Mouse (Mus musculus) 3134 (cell line): ENCODE data around the gene Acbd5.
A peak's percentile ranks its signal among the peaks of the same experiment; 100 is the strongest.
"Not testable (repeated sequence)": the region's sequence is repeated elsewhere in the genome, so short reads cannot be mapped to it uniquely, and the experiment has no call there.

Experiments
- DNase-seq: peaks from one replicate; pipeline ENCODE4 v3.0.0-alpha.2; 2011; ENCODE audit warnings: low spot score; ENCODE audit not compliant: insufficient read length; ENCODE audit errors: extremely low read depth

Acbd5 gene

DNA sequence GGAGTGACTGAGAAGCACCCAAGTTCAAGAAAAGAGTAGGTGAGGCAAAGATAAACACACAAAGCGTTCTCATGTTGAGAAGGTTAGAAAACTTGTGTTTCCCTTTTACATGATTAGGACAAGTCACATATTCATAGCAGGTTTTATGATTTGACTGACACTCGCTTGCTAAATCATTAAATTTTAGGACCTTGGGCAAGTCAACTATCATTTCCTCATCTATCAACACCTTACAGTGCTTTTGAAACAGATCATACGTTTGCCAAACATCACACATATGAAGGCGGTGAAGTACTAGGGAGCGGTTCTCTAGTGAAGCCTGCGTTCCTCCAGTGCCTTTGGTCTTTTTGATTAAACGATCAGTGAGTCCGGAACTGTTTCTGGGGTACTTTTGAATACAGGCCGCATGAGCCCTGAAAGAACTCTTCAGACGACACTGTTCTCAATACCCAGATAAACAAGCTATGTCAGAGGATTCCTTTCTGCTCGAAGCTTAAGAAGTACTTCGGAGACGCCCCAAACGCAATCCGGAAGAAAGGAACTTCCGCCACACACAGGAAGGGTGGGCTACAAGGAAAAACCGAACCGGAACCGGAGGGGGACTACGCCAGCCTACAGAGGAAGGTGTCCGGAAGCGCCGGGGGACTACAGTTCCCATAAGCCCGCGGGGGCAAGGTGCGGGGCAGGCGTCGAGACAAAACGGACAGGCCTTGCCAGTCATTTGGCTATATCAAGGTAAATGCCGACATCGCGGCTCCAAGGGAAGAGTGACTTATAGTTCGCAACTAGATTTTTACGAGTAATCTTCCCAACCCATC is at the start of gene Acbd5:
Gene Acbd5 (plus strand): TSS at position 616 of the 818 bp plus-strand sequence.
- peak; percentile 91 for DNase-seq

- no peak for DNase-seq
Observed at GRCm38 (mm10) chr2:23019170-23019569, 48.8 kb upstream of the Acbd5 start.

DNA sequence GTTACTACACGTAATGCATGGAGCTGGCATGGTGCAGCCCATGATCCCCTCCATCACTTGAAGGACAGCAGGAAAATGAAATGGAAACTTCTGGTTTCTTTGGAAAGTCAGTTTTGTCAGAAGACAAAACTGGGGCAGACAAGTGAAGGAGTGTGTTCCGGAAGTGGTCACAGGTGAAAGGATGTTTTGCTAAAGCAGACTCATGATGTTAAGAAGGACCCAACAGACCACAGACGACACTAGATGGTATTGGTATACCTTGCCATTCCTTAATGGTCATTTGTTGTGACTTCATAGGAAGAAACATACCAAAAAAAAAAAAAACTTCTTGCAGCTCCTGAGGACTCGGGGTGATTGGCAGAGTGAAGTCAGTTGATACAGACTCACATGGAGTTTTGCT is 46.6 kb upstream of the Acbd5 start:
- DNase-seq = no peak

DNA sequence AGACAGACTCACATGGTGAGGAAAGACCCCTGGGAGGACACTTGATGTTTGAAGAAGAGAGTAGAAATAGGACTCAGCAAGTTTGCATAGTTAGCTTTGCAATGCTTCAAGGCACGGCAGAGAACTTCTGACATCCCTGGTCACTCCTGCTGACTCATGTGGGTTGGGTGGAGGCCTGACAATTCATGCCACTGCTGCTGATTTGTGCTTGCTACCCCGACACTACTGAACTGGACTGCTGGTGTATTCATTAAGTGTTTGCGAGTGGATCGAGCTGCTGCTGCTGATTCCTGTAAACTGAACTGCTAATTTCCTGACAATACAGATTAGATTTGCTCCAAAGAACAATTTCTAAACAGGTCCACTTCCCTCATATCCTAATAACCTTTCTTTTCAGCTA is 46.2 kb upstream of the Acbd5 start:
- DNase-seq = peak; percentile 30

- DNase-seq = no peak
Observed at GRCm38 (mm10) chr2:23023023-23023422, 44.9 kb upstream of the Acbd5 start.

- no peak for DNase-seq
Observed at GRCm38 (mm10) chr2:23023714-23024282, 44.2 kb upstream of the Acbd5 start.

- DNase-seq = no peak
Observed at GRCm38 (mm10) chr2:23026379-23026778, 41.6 kb upstream of the Acbd5 start.

DNA sequence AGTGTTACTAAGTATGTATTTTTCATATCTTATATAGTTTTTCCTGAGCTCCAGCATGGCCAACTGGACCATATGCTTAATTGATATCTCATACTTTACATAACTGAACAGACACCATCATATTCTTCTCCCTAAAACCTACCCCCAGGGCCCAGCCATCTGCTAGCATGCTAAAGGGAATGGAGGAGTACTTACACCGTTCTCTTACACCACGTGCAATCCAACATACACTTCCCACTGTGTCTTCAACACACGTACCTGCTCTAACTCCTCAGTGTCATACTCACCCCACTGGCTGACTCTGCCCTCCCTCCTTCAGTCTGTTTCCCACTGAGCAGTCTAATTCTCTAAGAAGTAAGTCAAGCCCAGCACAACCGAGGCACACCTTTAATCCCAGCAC is 39.1 kb upstream of the Acbd5 start:
- DNase-seq = no peak

GRCm38 (mm10) chr2:23030631-23031030 is 37.3 kb upstream of the Acbd5 start:
- no peak for DNase-seq

DNA sequence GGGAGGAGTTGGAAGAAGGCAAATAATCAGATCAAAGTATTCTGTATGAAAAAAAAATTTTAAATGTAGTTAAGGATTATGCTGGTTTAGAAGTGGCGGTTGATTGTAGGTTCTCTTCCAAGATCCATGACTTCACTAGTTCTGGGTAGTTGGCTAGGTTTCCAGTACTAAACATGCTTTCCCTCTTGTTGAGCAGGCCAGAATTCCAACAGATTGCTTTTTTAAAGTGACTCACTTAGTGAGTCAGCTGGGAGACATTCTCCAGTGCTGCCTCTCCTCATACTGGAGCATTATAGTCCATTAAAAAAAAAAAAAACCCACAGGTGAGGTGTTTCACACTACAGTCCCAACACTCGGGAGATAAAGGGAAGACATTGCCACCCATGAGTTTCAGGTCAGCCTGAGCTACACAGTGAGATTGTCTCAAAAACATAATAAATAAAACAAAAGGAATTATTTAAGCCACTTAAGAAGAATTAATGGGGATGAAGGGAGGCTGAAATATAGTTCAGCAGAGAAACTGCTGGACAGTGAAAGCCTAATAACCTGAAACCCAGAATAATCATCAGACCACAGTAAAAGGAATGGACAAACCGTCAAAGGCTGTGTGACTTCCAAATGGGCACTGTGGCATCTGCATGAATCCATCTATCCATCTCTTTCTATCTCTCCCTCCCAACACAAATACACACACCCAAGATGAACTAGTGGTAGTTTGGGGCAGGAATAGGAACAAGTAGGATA is 33.1 kb upstream of the Acbd5 start:
- DNase-seq = peak; percentile 65

GRCm38 (mm10) chr2:23035467-23035866 is 32.5 kb upstream of the Acbd5 start:
- DNase-seq = no peak

DNA sequence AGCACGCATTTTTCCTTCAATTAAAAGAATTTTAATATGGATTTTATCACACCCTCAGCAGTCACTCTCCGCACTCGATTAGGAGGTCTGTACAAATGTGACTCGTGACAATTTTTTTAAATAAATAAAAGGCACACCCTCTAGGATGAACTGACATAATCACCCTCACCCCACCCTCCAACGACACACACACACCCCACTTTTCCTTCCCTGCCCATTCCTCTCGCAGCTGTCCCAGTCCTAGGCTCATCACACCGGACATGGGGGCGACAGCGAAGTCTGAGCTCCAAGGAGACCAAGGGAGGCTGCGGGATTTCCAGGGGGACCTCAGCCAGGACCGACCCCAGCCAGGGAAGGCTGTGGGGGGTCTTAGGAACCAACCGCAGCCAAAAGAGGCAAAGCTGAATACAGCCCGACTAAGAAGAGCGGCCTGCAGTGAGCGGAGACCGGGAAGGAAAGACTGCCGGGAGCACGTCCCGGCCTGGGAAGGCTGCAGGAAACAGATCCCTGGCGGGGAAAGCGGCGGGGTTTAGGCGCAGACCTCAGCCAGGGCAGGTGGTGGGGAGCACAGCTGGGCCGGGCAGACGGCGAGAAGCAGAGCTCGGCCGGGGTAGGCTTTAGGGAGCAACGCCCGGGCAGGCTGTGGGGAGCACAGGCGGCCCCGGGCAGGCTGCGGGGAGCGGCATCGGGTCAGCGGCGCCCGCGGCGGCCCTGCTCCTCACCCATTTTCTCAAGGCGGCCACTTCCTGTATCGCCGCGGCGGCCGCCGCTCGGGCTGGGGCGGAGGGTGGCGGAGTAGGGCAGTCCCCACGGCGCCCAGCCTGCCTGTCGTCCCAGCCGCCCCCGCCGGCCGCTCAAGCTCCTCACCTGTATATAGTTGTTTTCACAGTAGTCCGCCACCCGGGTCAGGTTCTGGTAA is 28.6 kb upstream of the Acbd5 start:
- peak; percentile 74 for DNase-seq

- DNase-seq = peak; percentile 89
Observed at GRCm38 (mm10) chr2:23040001-23040646, 27.8 kb upstream of the Acbd5 start, which contains the start of gene Abi1. Abi1 (minus strand) TSS chr2:23040241.

- not testable (repeated sequence) for DNase-seq
Observed at GRCm38 (mm10) chr2:23040690-23041089, 27.3 kb upstream of the Acbd5 start.

- DNase-seq = no peak
Observed at GRCm38 (mm10) chr2:23041457-23041856, 26.5 kb upstream of the Acbd5 start.

DNA sequence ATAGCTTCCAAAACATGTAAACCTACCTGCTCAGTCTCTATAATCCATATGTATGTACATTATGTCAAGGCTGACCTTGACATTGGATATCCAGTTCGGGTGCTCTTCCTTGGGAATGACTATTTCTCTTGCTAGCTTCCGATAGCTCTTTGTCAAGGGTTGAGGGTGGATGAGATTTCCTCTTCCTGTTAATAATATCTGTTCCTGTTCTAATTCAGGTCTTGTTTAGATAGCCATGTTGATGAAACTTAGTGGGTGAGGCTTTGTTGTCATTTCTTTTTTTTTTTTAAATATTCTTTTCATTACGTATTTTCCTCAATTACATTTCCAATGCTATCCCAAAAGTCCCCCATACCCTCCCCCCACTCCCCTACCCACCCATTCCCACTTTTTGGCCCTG is 25.8 kb upstream of the Acbd5 start:
- no peak for DNase-seq

GRCm38 (mm10) chr2:23045703-23046102 is 22.3 kb upstream of the Acbd5 start:
- DNase-seq = no peak

DNA sequence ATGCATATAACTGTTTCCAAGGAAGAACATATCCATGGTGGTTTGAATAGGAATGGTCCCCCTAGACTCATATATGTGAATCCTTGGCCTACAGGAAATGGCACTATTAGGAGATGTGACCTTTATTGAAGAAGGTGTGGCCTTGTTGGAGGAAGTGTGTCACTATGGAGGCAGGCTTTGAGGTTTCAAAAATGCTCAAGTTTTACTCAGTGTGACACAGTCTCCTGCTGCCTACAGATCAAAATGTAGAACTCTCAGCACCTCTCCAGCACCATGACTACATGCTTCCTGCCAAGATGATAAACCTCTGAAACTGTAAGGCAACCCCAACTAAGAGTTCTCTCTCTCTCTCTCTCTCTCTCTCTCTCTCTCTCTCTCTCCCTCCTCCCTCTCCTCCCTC is 20.0 kb upstream of the Acbd5 start:
- no peak for DNase-seq

- DNase-seq = no peak
Observed at GRCm38 (mm10) chr2:23051890-23052289, 16.1 kb upstream of the Acbd5 start.

DNA sequence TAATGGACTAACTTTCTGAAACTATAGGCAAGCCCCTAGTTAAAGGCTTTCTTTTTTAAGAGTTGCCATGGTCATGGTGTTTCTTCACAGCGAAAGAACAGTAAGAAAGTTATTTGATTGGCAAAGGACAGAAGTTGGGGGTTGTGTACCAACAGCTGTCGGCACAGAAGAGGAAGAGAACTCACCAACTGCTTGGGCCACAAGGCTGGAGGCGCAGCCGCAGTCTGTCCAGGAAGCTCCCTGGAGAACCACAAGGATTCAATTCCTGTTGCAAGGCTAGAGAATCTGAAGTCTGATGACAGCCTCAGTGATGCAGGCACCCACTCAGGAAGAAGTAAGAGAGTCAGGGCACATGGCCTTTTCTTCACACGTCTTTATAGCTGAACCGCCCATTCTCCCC is 15.4 kb upstream of the Acbd5 start:
- no peak for DNase-seq
